Mouse (Mus musculus): Measurements from ENCODE around the gene Hand1.
"Not testable (repeated sequence)": the region's sequence is repeated elsewhere in the genome, so short reads cannot be mapped to it uniquely, and the experiment has no call there.

Hand1 gene

DNA sequence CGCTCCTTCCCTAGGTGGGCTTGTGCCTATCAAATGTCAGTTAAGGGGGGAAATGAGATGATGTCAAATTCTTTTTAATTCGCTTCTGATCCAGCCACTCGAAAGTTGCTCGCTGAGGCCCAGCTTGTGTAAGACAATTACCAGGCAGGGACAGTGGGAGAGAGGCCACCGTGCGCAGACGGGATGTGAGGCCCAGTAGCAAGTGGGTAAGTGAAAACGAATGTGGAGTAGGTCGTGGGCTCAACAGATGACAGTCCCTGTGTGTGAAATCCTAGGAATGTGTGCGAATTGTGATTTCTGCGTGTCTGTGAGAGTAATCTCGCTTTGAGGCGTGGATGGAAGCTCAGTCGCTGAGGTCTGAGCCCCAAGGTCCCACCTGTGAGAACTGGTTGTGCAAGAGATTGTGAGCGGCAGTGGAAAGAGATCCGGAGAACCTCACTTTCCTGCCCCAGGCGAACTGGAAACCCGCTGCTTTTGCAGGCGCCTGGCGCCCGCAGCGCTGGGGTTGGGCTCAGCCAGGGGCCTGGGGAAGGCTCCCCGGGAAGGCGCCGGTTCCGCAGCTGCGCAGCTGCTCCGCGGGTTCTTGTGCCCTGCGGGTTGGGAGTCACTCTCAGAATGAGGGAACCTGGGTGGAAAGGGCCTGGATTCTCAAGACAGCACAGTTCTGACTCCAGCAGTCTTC lies 819 bp upstream of the Hand1 start:
- no peak for DNase-seq (ENCODE audit: low spot score)

DNA sequence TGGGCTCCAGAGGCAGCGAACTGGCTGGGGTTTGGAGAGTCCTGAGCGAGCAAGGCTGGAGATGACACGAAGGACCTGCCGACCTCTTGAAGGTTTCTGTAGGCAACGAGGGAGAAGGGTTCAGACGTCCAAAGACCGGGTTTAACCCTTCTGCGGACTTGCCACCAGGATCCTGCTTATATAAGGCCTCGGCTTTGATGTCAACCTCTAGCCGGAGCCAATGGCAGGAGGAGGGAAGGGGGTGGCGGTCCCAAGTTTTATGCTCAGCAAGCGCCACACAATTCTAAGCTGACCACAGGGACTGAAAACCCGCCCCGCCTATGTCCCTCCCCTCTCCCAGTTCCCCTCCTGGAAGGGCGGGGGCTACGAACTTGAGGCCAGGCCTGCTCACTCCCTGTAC lies 757 bp downstream of the Hand1 start:
- DNase-seq (ENCODE audit: low spot score) = no peak

DNA sequence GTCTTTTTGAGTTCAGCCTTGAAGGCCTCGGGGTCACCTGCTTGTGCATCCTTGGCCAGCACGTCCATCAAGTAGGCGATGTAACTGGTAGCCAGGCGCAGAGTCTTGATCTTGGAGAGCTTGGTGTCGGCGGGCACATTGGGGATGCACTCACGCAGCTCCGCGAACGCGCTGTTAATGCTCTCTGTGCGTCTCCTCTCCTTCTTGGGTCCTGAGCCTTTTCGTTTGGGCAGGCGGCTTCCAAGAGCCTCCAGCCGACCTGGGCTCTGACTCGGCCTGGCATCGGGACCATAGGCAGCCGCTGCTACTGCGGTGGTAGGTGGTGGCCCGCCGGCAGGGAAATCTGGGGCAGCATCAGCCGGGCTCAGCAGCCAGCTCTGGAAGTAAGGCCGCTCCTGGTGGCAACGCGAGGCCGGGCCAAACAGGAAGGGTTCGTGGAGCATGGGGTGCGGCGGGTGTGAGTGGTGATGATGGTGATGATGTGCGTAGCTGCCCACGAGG lies 1.3 kb downstream of the Hand1 start:
- no peak for DNase-seq (ENCODE audit: low spot score)

DNA sequence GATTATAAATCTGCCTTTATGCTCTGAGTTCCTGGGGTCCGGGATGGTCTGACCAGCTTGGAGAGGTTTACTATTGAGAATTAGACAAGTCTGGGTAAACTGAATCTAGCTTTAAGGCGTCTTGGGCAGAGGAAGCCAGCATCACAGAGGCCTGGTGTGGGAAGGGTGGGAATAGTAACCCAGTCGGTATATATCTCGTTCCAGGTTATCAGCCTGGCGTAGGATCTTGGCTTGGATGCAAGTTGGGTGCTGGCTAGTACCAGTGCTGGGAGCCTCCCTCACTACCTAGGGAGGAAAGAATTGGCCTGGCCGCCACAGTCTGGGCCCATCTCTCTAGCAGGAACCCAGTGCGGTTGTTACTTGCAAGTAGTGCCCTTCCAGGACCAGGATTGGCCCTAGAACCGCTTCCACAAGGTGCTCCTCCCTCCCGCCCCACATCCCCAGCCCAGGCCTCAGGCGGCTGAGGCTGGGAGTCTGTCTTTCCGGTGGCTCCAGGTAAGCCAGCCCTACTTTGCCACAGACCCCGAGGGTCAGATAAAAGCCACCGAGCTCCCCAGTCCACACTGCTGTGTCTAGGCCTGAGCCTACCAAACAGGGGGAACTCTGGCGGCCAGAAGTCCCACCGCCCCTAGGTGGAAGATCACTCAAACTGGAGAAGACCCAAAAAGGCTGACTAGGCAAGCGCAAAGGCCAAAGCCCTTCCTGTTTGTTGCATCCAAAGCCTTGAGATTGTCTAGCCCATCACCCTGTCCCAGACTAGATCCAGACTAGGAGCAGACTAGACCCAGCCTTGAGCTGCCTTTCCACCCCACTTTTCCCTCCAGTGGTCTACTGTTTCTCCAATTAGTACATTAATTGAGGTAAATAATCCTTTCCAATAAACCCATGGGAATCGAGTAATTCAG lies 2.5 kb downstream of the Hand1 start:
- no peak for DNase-seq (ENCODE audit: low spot score)

DNA sequence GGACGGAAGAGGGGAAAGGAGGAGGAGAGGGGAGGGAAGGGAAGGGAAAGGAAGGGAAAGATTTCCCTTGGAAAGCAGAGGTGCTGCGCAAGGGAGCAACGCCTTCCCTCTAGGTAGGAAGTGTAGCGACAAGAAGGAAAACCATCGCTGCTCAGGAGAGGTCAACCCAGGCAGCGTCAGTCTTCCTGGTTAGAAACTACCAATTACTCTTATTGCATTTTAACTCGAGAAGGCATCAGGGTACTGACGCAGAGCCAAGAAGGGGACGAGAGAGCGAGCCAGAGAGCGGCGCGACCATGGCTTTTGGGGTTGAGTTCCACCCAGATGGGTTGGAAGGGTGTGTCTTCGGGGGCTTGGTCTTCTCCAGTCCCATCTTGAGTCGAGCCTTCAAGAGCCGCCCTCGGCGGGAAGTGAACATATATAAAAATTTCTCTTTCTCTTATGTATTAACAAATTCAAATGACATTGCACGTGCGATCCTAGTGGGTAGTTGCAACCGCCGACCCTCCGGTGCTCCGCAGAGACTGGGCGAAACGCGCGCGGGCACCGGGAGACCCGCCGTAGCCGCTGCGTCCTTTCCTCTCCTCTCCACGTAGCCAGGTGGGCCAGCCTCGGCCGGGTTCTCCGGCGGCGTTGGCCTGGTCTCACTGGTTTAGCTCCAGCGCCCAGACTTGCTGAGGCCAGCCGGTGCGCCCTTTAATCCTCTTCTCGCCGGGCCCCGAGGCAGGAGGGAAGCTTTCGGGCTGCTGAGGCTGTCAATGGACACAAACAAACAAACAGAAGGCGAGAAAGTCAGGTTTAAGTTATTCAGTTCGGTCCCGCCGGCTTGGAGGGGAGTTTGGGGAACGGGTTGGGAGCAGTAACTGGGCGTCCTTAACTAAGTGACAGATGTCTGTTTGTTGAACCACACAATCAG lies 3.4 kb downstream of the Hand1 start:
- DNase-seq (ENCODE audit: low spot score) = no peak

DNA sequence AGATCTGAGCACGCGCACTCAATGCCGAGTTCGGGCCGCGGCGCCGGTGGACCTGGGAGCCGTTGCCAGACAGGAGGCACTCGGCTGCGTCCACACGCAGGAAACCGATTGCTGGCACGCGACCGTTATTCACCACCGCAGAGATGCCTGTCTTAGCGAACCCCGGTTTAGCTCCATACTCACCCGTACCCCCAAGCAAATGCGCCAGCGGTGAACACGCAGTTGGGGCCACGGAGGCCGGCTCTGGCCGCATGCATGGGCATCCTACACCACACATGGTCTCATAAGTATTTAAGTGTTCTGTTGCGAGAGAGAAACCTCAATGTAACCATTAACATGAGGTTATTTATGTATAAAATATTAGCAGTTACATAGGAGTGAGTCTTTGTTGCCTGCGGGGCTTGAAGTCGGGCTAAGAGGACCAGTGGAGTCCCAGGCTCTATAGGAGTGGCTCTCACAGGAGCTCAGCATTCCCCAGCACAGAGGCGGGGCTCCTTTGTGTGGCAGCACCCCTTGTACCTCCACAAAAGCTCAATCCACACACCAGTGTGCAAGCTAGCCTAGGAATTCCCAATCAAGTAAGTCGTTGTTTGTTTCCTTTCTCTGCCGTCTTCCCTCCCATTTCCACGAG lies 4.6 kb downstream of the Hand1 start:
- no peak for DNase-seq (ENCODE audit: low spot score)

DNA sequence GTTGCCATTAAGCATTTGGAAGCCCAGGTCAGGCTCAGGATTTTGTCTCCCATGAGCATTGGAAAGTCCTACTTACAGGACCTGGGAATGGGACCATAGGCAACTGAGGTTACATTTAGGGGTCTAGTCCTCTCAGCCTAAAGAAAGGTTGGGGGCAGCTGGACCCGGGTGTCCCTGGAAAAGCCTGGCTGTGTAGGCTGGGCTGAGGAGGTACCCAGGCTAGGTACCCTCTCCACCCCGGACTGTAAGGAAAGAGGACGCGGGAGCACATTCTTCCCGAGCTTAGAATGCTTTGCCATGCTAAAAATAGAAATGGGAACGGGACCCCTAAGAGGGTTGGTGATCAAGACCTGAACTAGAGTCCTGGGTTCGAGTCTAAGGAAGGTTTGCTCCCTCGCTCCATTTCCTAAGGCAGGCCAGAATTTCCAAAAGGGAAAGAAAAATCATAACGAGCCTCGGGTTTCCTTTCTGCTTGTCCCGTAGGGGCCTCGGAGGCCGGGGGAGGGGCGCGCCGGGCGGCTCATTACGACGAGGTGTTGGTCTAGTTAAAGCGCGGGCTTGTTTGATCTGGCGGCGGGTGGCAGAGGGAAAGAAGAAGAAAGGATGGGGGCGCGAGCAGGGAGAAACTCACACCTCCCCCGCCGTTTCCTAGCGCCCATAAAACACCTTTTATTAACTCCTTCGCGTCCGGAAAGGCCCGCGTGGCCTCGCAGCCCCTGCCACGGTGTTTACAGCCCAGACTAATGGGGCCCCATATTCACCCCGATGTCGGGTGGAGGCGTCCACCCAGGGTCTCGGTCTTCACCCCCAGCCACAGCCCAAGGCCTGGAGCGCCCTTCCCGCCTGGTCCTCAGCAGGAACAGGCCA lies 5.3 kb downstream of the Hand1 start:
- DNase-seq (ENCODE audit: low spot score) = no peak

DNA sequence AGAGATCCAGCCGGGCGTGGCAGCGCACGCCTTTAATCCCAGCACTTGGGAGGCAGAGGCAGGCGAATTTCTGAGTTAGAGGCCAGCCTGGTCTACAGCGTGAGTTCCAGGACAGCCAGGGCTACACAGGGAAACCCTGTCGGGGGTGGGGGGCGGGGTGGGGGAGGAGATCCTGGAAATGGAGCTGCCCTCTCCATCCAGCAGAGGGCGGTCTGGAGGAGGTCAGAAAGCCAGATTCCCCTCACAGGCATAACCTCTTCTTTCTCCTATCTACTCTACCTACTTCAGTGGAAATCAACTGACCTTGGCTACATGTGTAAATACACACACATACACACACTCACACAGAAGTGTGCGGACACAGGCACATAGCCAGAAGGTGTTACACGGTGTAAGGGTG lies 7.4 kb downstream of the Hand1 start:
- not testable (repeated sequence) for DNase-seq (ENCODE audit: low spot score)

DNA sequence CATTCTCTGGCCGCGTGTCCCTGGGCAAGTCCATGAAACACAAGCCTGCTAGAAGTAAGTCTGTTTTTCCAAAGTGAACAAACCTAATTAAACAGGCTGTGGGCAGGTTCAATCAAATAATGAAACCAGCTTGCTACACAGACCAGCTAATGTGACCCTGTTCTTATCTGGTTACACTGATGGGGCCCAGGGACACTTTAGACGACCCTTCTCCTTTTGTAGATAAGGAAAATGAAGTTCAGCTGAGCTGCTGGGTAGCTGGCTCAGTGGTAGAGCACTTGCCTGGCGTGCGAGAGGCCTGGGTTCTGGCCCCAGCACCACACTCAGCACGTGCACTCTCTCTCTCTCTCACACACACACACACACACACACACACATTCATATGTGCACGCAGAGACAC lies 8.9 kb downstream of the Hand1 start:
- no peak for DNase-seq (ENCODE audit: low spot score)

DNA sequence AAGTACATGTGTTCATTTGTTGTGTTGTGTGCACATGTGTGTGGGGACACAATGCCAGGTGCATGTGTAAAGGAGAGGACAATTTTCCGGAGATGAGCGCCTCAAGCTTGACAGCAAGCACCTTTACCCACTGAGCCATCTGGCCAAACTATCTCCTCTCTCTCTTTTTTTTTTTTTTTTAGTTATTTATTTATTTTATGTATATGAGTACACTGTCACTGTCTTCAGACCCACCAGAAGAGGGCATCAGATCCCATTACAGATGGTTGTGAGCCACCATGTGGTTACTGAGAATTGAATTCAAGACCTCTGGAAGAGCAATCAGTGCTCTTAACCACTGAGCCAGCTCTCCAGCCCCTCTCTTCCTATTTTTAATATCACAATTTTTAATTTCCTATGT lies 9.5 kb downstream of the Hand1 start:
- DNase-seq (ENCODE audit: low spot score) = not testable (repeated sequence)

DNA sequence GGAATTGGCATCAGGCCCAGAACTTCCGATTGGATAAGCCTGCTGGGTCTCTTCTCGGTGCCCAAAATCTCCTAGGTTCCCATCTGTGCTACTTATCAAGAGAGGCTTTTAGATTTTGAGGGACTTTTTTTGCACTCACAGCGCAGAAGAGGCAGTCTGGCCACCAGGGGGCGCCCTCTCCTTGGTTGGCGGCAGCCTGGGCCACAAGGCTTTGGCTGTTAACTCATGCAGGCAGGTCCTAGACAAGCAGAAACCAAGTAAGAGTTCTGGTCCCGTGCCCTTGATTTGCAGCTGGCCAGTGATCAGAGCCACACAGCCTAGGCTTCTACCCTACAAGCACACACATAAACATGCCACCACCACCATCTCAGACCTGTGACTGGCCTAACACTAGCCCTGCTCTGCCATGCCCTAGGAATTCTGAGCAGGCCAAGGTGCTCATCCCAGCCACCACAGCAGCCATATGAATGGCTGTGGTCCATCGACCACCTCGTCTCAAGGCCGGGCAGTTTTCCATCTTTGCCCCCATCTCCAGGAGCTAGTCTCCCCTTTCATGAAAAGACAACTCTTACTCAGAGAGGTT lies 12.5 kb downstream of the Hand1 start:
- DNase-seq (ENCODE audit: low spot score) = peak; percentile 69

DNA sequence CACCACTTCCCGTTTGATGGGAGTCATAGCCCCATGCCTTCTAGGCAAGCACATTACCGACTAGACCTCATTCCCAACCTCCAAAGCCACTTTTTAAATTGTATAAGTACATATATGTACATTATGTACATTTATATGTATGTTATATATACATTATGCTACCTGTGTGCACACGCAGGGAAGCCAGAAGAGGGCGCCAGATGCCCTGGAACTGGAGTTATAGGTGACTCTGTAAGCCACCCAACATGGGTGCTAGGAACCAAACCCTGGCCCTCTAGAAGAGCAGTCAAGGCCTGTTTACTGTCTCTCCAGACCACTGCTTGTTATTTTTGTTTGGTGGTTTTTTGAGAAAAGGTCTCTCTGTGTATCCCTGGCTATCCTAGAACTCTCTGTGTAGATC lies 14.4 kb downstream of the Hand1 start:
- no peak for DNase-seq (ENCODE audit: low spot score)

DNA sequence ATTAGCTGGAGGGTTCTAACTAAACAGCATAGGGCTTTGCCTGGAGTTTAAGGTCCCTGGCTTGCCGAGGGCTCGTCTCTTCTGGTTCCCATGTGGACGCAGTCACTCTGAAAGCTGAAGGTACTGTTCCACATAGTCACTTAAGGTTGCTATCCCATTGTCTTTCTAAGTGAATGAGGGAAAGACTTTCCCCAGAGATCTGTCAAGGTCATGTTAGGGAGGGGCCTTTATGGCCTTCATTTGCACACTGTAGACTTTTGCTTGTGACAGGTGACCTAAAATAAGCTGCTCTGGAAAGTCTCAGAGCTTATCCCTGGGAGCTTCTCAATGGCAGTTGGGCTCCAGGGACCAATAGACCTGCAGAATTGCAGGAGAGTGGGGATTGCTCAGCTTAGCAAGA lies 19.0 kb downstream of the Hand1 start:
- no peak for DNase-seq (ENCODE audit: low spot score)

DNA sequence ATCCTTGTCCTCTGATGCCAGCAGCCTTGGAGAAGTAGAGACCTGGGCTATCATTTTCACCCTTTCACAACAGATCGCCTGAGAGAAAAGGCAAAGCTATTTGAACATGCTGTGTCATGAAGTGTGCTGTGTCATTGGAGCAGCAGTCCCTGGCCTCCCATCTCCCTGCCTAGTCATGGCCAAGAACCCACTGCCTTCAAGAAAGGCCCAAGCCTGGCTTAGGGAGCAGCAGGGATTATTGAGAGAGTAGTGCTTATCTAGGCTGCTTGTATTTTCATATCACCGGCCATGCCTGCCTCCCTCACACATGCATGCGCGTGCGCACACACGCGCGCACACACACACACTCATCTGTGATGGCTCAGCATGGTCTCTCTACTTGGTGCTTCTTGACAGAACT lies 20.4 kb downstream of the Hand1 start:
- DNase-seq (ENCODE audit: low spot score) = no peak

DNA sequence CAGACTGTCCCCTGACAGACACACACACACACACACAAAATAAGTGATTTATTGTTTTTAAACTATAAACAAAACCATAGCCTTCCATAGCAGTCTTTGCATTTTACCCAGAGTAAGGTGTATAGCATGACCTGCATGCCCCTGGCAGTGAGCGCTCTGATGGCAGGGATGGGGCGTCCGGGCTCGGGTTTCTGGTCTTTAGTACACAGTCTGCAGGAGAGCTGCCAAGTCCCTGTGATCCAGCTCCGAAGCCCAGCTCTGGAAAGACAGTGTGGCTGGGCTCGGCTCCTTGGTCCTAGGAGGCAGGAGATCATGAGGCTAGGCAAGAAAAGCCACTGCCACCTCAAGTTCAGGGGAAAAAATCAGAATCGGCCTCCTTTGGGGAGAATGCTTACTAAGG lies 21.6 kb downstream of the Hand1 start:
- DNase-seq (ENCODE audit: low spot score) = no peak

DNA sequence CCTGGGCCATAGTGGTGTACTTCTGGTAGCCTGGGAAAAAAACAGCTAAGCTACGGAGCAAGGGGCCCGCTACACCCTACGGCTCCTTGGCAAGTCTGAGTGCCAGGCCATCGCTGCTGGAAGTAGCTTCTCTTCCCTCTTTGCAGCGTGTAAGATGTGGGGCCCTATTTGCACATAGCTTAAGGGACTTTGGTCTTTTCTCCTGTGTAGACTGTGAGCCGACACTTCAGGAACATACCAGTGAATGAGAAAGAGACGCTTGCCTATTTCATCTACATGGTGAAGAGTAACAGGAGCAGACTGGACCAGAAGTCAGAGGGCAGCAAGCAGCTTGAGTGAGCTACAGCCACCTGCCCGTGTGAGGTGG lies 22.9 kb downstream of the Hand1 start:
- DNase-seq (ENCODE audit: low spot score) = no peak

DNA sequence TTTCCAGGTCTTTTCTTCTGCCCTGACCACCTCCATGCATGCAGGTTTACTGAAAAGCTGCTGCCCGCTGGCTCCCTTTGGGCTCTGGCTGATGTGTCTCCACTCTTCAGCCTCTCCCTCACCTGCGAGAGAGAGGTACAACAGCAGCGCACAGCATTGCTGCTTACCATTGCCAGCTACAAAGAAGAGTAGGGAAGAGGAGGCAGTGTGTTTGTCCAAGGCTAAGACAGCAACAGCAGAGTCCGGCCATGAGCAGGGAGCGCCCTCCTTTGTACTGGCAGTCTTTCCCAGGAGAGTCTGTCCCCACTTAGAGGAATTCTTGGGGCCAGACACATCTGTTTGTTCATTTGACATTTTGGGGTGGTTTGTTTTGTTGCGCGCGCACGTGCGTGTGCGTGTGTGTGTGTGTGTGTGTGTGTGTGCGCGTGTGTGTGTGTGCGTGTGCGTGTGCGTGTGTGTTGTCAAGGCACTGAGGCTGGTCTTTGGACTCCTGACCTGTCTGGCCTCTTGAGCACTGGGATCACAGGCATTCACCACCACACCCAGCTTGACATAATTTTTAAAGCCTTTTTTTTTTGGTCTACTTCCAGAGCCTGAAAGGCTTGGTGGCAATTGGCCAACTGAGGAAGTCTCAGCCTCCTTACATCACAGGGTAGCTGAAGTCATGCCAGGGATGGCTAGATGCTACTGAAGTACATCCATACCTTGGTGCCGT lies 23.4 kb downstream of the Hand1 start:
- DNase-seq (ENCODE audit: low spot score) = no peak

DNA sequence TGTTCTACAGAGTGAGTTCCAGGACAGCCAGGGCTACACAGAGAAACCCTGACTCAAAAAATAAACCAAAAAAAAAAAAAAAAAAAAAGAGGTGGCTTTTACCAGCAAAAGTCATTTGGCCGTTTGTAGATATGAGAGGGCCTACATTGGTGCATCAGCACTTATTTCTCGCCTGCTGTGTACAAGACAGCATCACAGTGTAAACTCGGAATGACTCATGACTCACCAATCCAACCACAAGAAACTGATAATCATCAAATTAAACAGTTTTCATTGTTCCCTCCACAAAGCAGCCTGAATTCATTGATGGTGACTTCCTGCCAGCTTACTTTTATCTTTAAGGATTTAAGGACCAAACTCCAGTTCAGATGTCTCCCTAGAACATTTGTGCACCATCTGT lies 27.6 kb downstream of the Hand1 start:
- no peak for DNase-seq (ENCODE audit: low spot score)

DNA sequence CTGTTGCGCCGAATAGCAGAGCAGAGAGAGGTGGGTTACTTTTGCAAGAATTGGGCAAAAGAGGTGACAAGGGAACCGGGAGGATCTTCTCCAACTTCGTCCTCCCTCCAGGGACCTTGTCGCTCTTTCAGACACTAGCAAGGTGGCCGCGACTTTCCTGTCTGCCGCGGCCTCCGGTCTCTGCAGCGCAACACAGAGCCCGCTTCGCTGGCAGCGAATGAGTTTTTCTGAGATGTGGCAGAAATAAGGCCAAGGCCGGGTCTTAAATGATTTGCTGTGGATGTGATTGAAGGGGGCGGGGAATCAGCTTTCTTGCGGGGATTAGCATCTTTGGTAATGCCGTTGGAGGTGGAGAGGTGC lies 30.1 kb downstream of the Hand1 start:
- no peak for DNase-seq (ENCODE audit: low spot score)

All from lung, postnatal 25 days (tissue).